Mouse (Mus musculus): Measurements from ENCODE around the gene Snx21.

Gene Snx21

GRCm38 (mm10) chr2:164785481-164786387, at the start of gene Snx21:
Gene Snx21, plus strand, starts transcription at chr2:164785823.
- in situ Hi-C loops (cut with MboI, MseI), result no loop called here

- in situ Hi-C loops (cut with MboI, MseI), result no loop called here
Observed at GRCm38 (mm10) chr2:164737377-164738090, 48.1 kb upstream of the Snx21 start.

GRCm38 (mm10) chr2:164739876-164740275, 45.7 kb upstream of the Snx21 start:
- in situ Hi-C loops (cut with MboI, MseI), result no loop called here

GRCm38 (mm10) chr2:164744987-164745386, 40.6 kb upstream of the Snx21 start:
- in situ Hi-C loops (cut with MboI, MseI), result no loop called here

- in situ Hi-C loops (cut with MboI, MseI), result no loop called here
Observed at GRCm38 (mm10) chr2:164745843-164746479, 39.7 kb upstream of the Snx21 start, which contains the start of the genes Wfdc3 and Dnttip1. Gene Wfdc3, minus strand, starts transcription at chr2:164745931. Gene Dnttip1, plus strand, starts transcription at chr2:164745983.

- in situ Hi-C loops (cut with MboI, MseI), result no loop called here
Observed at GRCm38 (mm10) chr2:164746693-164747092, 38.9 kb upstream of the Snx21 start.

- in situ Hi-C loops (cut with MboI, MseI), result no loop called here
Observed at GRCm38 (mm10) chr2:164748191-164748590, 37.4 kb upstream of the Snx21 start.

GRCm38 (mm10) chr2:164748991-164749390, 36.6 kb upstream of the Snx21 start:
- in situ Hi-C loops (cut with MboI, MseI), result no loop called here

- in situ Hi-C loops (cut with MboI, MseI), result no loop called here
Observed at GRCm38 (mm10) chr2:164752454-164752853, 33.2 kb upstream of the Snx21 start.

GRCm38 (mm10) chr2:164754105-164754504, 31.5 kb upstream of the Snx21 start:
- in situ Hi-C loops (cut with MboI, MseI), result no loop called here

- in situ Hi-C loops (cut with MboI, MseI), result no loop called here
Observed at GRCm38 (mm10) chr2:164754800-164755199, 30.8 kb upstream of the Snx21 start.

- in situ Hi-C loops (cut with MboI, MseI), result no loop called here
Observed at GRCm38 (mm10) chr2:164757841-164758240, 27.8 kb upstream of the Snx21 start.

GRCm38 (mm10) chr2:164758692-164759091, 26.9 kb upstream of the Snx21 start:
- in situ Hi-C loops (cut with MboI, MseI), result no loop called here

- in situ Hi-C loops (cut with MboI, MseI), result no loop called here
Observed at GRCm38 (mm10) chr2:164760059-164760833, 25.4 kb upstream of the Snx21 start.

GRCm38 (mm10) chr2:164761502-164761901, 24.1 kb upstream of the Snx21 start:
- in situ Hi-C loops (cut with MboI, MseI), result no loop called here

GRCm38 (mm10) chr2:164761971-164762370, 23.7 kb upstream of the Snx21 start:
- in situ Hi-C loops (cut with MboI, MseI), result no loop called here

GRCm38 (mm10) chr2:164762593-164762992, 23.0 kb upstream of the Snx21 start:
- in situ Hi-C loops (cut with MboI, MseI), result no loop called here

- in situ Hi-C loops (cut with MboI, MseI), result no loop called here
Observed at GRCm38 (mm10) chr2:164765841-164766240, 19.8 kb upstream of the Snx21 start.

GRCm38 (mm10) chr2:164767812-164768540, 17.6 kb upstream of the Snx21 start:
- in situ Hi-C loops (cut with MboI, MseI), result no loop called here

GRCm38 (mm10) chr2:164769258-164770037, 16.2 kb upstream of the Snx21 start, which contains the start of gene Ube2c:
Gene Ube2c, plus strand, starts transcription at chr2:164769898.
- in situ Hi-C loops (cut with MboI, MseI), result no loop called here
